Mouse (Mus musculus) ES-E14 (cell line): Measurements from ENCODE around the gene Brf1. TPM values are rescaled to one million over a fixed set of nuclear protein-coding genes. Genes with fewer than 3 reads are reported as not detected.
A peak's percentile ranks its signal among the peaks of the same experiment; 100 is the strongest.

Experiments used
- DNase-seq: peaks from one replicate; pipeline ENCODE4 v3.0.0-alpha.2; 2013; ENCODE audit warnings: low read depth, low spot score
- H3K27ac ChIP-seq: 2 replicates; pipeline ENCODE4 v1.5.1; 2012; ENCODE audit warnings: low read depth, mild to moderate bottlenecking, low read length, moderate library complexity, mixed read lengths; ENCODE audit not compliant: poor library complexity, insufficient read depth, severe bottlenecking
- H3K36me3 ChIP-seq: 2 replicates; pipeline ENCODE4 v1.6.1; 2012; ENCODE audit warnings: mild to moderate bottlenecking, low read length, moderate library complexity, mixed read lengths; ENCODE audit not compliant: control insufficient read depth, poor library complexity, insufficient read depth, severe bottlenecking
- H3K4me1 ChIP-seq, 2 experiments: fragments of 150-350 bp in 1 of 2; sonication (generic) in 1 of 2; 2 replicates each; pipeline ENCODE4 v1.6.1; 2012; ENCODE audit warnings: low read length in 2 of 2, mild to moderate bottlenecking in 1 of 2, mixed read lengths in 1 of 2; ENCODE audit not compliant: control insufficient read depth in 2 of 2, insufficient read depth in 2 of 2, poor library complexity in 1 of 2
- H3K4me3 ChIP-seq, 2 experiments: fragments of 150-350 bp in 1 of 2; sonication (generic) in 1 of 2; 2 replicates each; pipeline ENCODE4 v1.5.1; 2012; ENCODE audit warnings: low read length in 2 of 2, low read depth in 1 of 2, mild to moderate bottlenecking in 1 of 2, mixed read lengths in 1 of 2; ENCODE audit not compliant: insufficient read depth in 1 of 2, poor library complexity in 1 of 2, severe bottlenecking in 1 of 2
- H3K9ac ChIP-seq: 2 replicates; pipeline ENCODE4 v1.6.1; 2012; ENCODE audit warnings: low read depth, mild to moderate bottlenecking, low read length, mixed read lengths; ENCODE audit not compliant: poor library complexity, insufficient read depth, severe bottlenecking
- H3K9me3 ChIP-seq: fragments of 150-350 bp; sonication (generic); 2 replicates; pipeline ENCODE4 v1.6.1; 2012; ENCODE audit warnings: low read depth, mild to moderate bottlenecking, low read length; ENCODE audit not compliant: control insufficient read depth, insufficient read depth
- CHD2 ChIP-seq: IDR thresholded peaks from 2 replicates; pipeline ENCODE4 v1.6.1; 2014; ENCODE audit warnings: mild to moderate bottlenecking, low read depth, low read length, inconsistent platforms
- HCFC1 ChIP-seq: IDR thresholded peaks from 2 replicates; pipeline ENCODE4 v1.6.1; 2012; ENCODE audit warnings: low read length, inconsistent platforms, borderline replicate concordance; ENCODE audit not compliant: insufficient read depth
- MAFK ChIP-seq: IDR thresholded peaks from 2 replicates; pipeline ENCODE4 v1.6.1; 2014; ENCODE audit warnings: mild to moderate bottlenecking, low read depth, low read length, inconsistent platforms; ENCODE audit not compliant: insufficient read depth
- ZC3H11A ChIP-seq: IDR thresholded peaks from 2 replicates; pipeline ENCODE4 v1.6.1; 2012; ENCODE audit warnings: low read depth, mild to moderate bottlenecking, inconsistent platforms, low read length, borderline replicate concordance
- ZNF384 ChIP-seq: IDR thresholded peaks from 2 replicates; pipeline ENCODE4 v1.6.1; 2012; ENCODE audit warnings: low read depth, low read length, inconsistent platforms
- in situ Hi-C, 2 experiments: fragments of 600-800 bp; cut with MboI; formaldehyde crosslinking; loops; one replicate each; pipeline ENCODE4 v1.15.1; 2025; ENCODE audit warnings: low sequenced_read_pairs in 2 of 2, inconsistent platforms in 1 of 2; ENCODE audit not compliant: unreplicated experiment in 2 of 2
- total RNA-seq: library from RNA; depleted of rRNA; stranded (reverse); fragments of 300-350 nt; gene quantifications from 2 replicates; pipeline ENCODE4 v1.2.3, GENCODE M21; 2012

The Brf1 gene
- total RNA-seq, 1 experiment, result 56.4 TPM

- Histone ChIP-seq H3K9me3 (no peaks in the 10 kb centered on the region), H3K27ac (no peak overlapping the region), H3K9ac (no peak overlapping the region; the same call in 1 of the 2 replicates), H3K36me3 (no peaks in the 10 kb centered on the region; the same call in 1 of the 2 replicates), H3K4me3 (no peak overlapping the region), H3K4me1 (peaks cover 2 to 7% of the 10 kb centered on the region in 2 experiments; a peak in 1 of 4 replicates)
- no peak for DNase-seq
- in situ Hi-C loops, result no loop called here
- TF ChIP-seq ZC3H11A (no peak), HCFC1 (no peak), MAFK (no peak), ZNF384 (no peak), CHD2 (no peak)
Measured at GRCm38 (mm10) chr12:113016976-113017375, 16.5 kb upstream of the Brf1 start.

- Histone ChIP-seq H3K4me3 (no peak overlapping the region), H3K4me1 (peaks cover 2 to 7% of the 10 kb centered on the region in 2 experiments; a peak in 1 of 4 replicates), H3K27ac (no peak overlapping the region), H3K9me3 (no peaks in the 10 kb centered on the region), H3K36me3 (no peaks in the 10 kb centered on the region; the same call in 1 of the 2 replicates), H3K9ac (no peak overlapping the region)
- in situ Hi-C loops, result no loop called here
- no peak for DNase-seq
- no peak for TF ChIP-seq MAFK
- TF ChIP-seq ZC3H11A, result no peak
- TF ChIP-seq CHD2, result no peak
- TF ChIP-seq HCFC1, result no peak
- no peak for TF ChIP-seq ZNF384
Measured at GRCm38 (mm10) chr12:113015956-113016355, 15.5 kb upstream of the Brf1 start.

DNA sequence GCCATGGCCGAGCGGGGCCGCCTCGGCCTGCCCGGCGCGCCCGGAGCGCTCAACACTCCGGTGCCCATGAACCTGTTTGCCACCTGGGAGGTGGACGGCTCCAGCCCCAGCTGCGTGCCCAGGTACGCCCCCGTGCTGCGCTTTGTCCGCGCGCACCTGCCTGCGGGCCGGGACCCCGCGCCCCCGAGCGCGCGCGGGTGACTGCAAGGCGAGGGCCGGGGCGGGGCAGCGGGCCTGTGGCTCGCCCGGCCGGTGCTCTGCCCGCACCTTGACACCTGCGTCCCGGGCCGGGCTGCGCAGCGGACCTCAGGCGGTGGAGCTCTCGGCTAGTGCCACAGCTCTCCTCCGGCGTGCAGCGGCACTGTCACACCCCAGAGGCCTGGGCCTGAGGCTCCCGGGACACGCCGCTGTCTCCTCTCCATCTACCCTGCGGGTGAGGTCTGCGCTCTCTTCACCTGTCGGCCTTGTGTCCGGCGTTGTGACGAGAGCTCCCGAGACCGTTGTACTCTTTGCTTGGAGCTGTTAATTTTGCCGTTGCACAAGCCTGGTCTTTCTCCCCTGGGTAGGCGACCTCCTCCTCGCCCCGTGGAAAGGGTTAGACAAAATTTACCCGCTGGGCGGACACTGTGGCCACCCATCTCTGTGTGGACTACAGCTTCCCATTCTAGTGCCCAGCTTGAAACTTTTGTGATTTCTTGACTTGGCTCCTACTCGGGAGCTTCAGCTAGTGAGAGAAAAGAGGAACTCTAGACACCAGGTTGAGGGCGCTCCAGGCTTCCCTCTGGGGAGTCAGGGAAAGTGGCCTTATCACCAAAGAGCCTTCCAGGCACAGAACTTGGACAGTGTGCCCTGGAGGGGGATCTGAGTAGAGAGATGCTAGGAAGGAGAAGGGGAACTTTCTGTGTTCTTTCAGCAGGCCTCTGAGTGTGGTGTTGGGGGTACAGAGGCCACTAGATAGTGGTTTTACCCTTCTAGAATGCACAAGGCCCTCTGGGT is 14.4 kb upstream of the Brf1 start:
- peak overlapping the region; percentile 87 for H3K9ac ChIP-seq
- in situ Hi-C loops, result no loop called here
- peaks cover 2 to 7% of the 10 kb centered on the region in 2 experiments; a peak in 1 of 4 replicates for H3K4me1 ChIP-seq
- no peak for DNase-seq
- H3K4me3 ChIP-seq, result peak overlapping the region; percentile 85 to 94
- TF ChIP-seq ZC3H11A (no peak), HCFC1 (peak; percentile 35; the same call in 1 of the 2 replicates)
- no peaks in the 10 kb centered on the region for H3K9me3 ChIP-seq
- peak overlapping the region; percentile 64; the same call in 1 of the 2 replicates for H3K27ac ChIP-seq
- H3K36me3 ChIP-seq, result no peaks in the 10 kb centered on the region

DNA sequence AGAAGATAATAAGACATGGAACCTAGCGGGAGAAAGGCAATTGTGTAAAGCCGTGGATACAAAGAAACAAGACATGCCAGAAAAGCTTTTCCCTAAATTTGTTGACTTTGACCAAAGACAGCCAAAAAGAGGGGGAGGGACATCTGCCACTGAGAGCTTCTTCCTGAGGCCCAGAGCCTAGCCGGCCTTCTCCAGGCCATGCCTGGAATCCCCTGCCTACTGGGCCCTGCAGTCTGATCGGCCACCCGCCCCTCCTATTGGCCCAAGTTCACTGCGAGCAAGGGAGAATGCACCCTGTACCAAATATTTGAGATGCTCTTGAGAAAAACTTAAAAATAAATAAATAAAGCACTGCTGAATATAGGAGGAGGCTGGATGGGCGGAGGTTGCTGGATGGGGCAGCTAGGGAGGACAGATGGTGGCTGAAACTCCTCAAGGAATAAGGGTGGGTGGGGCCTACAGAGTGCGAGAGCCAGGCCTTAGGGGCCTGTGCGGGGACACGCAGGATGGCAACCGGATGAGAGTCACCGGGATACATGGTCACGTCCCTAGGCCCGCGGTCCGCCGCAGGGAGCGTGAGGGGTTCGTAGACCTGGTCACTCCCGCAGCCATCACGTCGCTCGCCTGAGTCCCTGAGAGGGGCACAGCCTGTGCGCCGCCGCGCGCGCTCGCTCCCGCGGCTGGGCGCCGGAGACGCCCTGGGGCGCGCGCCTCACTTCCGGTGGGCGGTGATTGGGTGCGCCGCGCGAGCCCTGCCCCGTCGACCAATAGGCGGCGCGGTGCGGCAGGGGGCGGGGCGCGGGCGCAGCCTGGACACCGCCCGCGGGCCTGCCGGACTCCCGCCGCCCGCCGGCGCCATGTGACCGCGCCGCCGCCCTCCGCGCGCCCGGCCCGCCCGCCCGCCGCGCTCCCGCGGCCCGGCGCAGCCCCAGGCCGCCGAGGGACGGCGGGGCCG is 13.4 kb upstream of the Brf1 start, which contains the start of gene Pacs2:
Gene Pacs2, plus strand, starts transcription at position 905 of the 955 bp plus-strand sequence.
- no peaks in the 10 kb centered on the region for H3K36me3 ChIP-seq
- in situ Hi-C loops, result no loop called here
- peak within 1 kb of the TSS; percentile 64 for H3K27ac ChIP-seq
- H3K4me1 ChIP-seq, result peaks cover 2 to 7% of the 10 kb centered on the region in 2 experiments; a peak in 1 of 4 replicates
- H3K9me3 ChIP-seq, result no peaks in the 10 kb centered on the region
- H3K4me3 ChIP-seq, result peak within 1 kb of the TSS; percentile 95
- H3K9ac ChIP-seq, result peak within 1 kb of the TSS; percentile 92
- TF ChIP-seq HCFC1 (no peak), CHD2 (no peak), ZNF384 (no peak), MAFK (no peak), ZC3H11A (no peak)
- peak; percentile 64 for DNase-seq
